Mouse (Mus musculus) ES-CJ7 (cell line): Measurements from ENCODE around the gene Morn2.
A peak's percentile ranks its signal among the peaks of the same experiment; 100 is the strongest.
"Not testable (repeated sequence)": the region's sequence is repeated elsewhere in the genome, so short reads cannot be mapped to it uniquely, and the experiment has no call there.

Experiments
- DNase-seq: peaks from one replicate; pipeline ENCODE4 v3.0.0; 2011; ENCODE audit warnings: low read depth, low spot score

Gene Morn2

GRCm38 (mm10) chr17:80290074-80290657, at the start of gene Morn2, which contains the start of gene Dhx57:
Morn2 (plus strand) TSS chr17:80290203.
Dhx57 (minus strand) TSS chr17:80290476.
- peak; percentile 96 for DNase-seq

GRCm38 (mm10) chr17:80241594-80241993, 48.4 kb upstream of the Morn2 start:
- peak; percentile 36 for DNase-seq

GRCm38 (mm10) chr17:80243116-80243515, 46.9 kb upstream of the Morn2 start:
- no peak for DNase-seq

DNA sequence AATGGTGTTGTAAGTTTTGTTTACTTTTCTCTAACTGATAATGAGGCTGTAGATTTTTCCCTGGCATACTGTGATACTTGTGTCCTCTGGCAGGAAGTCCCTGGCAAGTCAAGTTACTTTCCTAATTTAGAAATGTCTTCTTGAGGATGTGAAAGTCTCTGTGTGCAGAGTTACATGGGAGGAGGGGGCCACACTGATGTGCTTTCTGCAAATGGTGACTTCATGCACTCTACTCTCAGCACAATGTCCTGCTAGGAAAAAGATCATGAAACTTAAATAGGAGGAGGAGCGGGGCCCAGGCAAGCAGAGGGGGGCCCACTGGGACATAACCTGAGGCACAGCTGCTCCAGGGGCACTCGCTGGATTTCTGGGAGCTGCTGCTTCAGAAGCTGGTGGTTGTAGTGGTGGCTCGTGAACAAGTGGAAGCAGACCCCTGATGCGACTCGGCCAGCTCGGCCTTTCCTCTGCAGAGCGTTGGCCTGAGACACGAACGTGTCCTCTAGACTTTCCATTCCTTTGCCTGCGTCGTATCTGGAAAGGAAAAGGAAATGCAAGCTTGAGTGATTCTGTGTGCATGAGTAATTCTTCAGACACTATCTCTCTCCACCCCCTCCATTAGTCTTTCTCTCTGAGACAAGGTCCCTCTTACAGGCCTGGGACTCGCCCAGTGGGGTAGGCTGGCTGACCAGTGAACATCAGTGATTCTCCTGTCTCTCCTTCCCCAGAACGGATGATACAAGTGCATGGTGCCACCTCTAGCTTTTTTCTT, 37.1 kb upstream of the Morn2 start:
- no peak for DNase-seq

- peak; percentile 54 for DNase-seq
These were observed 35.6 kb upstream of the Morn2 start for GRCm38 (mm10) chr17:80254421-80254820.

- DNase-seq, result peak; percentile 88
These were observed 34.8 kb upstream of the Morn2 start for GRCm38 (mm10) chr17:80255208-80255607.

DNA sequence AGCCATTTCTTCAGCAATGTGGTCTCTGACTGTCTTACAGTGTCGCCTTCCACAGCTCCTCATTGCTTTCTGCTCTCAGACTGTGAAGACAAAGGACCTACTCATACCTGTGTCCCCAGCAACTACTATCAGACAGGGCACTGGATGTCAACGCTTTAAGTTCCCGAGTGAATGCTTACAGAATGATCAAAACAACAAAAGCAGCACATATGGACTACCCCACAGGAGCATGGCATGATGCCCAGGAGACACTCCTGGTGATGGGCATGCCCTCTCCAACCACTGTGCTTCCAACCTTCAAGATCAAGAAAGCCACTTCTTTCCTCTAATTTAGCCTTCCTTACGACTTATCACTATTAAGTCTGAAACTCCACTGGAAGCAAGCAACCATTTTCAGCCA, 22.9 kb upstream of the Morn2 start:
- no peak for DNase-seq

GRCm38 (mm10) chr17:80268151-80268550, 21.9 kb upstream of the Morn2 start:
- DNase-seq, result no peak

- not testable (repeated sequence) for DNase-seq
These were observed 19.4 kb upstream of the Morn2 start for GRCm38 (mm10) chr17:80270622-80271021.

DNA sequence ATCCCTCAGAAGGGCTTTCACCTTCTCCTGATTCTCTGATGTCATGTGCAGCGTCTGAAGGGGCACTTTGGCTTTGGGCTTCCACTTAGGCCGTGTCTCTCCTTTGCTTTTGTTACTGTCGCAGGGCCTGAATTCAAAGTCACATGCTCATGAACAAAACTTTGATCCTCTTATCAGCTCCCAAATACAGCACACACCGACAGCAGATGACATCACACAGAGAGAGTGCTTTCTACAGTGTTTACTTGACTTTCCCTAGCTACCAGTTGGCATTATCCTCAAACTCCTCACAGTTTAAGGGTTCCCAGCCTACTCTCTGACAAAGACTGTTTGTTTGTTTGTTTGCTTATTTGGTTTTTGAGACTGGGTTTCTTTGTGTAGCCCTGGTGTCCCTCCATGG, 11.7 kb upstream of the Morn2 start:
- no peak for DNase-seq

DNA sequence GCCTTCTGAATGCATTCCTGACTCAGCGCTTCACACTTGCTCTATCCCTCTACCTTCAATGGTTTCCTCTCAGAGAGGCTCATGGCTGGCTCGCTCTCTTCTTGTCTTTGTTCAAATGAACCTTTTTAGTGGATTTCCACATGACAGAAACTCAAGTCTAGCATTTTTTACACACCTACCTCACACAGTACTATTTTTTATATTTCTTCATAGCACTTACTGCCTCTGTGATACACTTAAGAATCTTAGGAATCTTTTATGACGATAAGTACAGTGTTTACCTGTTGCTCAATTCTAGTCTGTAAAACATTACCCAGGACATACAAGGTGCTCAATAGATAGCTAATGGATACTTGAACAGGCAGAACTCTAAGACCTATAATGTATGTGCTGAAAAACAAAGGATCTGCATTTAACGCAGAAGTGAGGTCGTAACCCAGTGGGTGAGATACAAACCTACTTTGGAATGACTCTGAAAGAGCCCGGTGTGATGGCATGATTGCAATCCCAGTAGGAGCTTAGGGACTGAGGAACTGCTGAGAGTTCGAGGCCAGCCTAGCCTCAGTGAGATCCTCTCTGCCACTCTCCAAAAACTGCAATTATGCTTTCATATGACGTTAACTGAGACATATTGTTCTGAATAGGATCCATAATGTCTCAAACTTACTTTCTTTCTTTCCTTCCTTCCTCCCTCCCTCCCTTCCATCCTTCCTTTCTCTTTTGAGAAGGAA, 10.5 kb upstream of the Morn2 start:
- DNase-seq, result no peak

- DNase-seq, result no peak
These were observed 5.6 kb upstream of the Morn2 start for GRCm38 (mm10) chr17:80284446-80284845.

DNA sequence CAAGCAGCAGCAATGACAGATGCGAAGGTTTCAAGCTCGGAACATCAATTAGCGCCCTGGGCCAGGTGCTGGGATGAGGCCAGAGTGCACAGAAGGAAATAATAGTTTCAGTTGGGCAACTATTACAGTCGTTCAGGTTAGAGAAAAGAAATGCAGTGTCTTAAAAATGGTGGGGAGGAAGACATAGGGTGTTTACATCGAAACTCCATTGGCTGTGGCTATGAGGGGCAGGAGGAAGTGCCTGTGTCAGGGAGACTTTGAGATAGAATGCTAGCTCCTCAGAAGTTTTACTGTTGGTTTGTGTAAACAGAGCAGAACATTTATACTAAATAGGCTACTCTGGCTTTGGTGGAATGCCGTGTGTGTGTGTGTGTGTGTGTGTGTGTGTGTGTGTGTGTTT, 2.0 kb upstream of the Morn2 start:
- no peak for DNase-seq

GRCm38 (mm10) chr17:80289280-80290073, 526 bp upstream of the Morn2 start:
- DNase-seq, result no peak

- DNase-seq, result peak; percentile 64
These were observed 1.1 kb downstream of the Morn2 start for GRCm38 (mm10) chr17:80291148-80291547.

DNA sequence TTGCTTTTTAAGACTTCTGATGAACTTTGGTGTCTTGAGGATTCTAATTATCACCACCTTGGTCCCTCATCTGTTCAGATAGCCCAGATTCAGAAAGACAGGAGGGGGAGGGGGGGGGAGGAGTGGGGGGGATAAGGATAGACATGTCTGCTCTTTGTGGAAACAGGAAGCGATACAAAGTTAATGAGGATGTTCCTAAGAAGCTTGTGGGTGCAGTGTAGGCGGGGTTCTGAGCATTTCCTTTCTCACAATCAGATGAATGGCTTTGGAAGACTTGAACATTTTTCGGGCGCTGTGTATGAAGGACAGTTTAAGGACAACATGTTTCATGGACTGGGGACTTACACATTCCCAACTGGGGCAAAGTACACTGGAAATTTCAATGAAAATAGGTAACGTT, 5.3 kb downstream of the Morn2 start:
- no peak for DNase-seq

GRCm38 (mm10) chr17:80298844-80299243, 8.8 kb downstream of the Morn2 start:
- DNase-seq, result no peak

GRCm38 (mm10) chr17:80307251-80307650, 17.2 kb downstream of the Morn2 start, which contains the start of gene Arhgef33:
Arhgef33 (plus strand) TSS chr17:80307407.
- DNase-seq, result no peak

DNA sequence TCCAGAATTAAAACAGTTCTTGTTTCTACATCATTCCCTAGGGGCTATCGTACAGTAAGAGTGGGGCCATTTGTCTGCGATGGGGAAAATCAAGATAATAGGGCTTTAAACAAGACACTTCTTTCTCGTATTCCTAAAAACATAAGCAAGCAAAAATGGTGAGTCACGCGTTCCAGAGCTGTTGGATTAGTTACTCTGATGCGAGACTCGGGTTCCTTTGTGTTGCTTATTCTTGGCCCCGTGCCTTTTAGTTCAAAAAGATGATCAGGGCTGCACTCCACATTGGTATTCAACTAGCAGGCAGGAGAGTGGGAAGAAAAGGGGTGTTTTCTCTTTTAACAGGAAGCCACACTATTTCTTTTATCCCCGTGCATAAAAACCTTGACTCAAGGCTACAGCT, 21.8 kb downstream of the Morn2 start:
- DNase-seq, result no peak

DNA sequence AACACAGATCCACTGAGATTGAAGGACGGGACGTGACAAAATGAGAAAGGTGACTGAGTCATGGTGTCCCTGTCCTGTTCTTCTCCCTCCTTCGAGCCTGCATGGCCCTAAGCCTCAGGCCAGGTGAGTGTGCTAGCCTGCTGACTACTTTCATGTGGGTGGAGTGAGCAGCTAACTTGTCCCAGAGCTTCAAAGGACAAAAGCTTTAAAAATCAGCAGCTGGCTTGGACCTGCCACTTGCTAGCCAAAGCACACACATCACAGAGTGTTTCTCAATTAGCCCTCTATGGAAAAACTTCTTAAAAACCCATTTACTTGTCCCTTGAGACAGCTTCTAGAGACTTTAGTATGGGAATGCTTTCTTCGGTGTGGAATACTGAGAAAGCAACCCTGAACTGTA, 22.4 kb downstream of the Morn2 start:
- no peak for DNase-seq

- DNase-seq, result no peak
These were observed 32.2 kb downstream of the Morn2 start for GRCm38 (mm10) chr17:80322228-80322627.

- DNase-seq, result no peak
These were observed 33.0 kb downstream of the Morn2 start for GRCm38 (mm10) chr17:80323015-80323414.
